Mouse (Mus musculus) cerebellum, adult 9-10 months (tissue): ENCODE measurements around the gene Plcb3.

Source experiments
- DNase-seq: peaks from one replicate; pipeline ENCODE4 v3.0.0; 2022

Plcb3 gene

GRCm38 (mm10) chr19:6975537-6976521 is at the start of gene Plcb3:
Gene Plcb3 (minus strand): TSS chr19:6976470.
- DNase-seq = peak; percentile 72

DNA sequence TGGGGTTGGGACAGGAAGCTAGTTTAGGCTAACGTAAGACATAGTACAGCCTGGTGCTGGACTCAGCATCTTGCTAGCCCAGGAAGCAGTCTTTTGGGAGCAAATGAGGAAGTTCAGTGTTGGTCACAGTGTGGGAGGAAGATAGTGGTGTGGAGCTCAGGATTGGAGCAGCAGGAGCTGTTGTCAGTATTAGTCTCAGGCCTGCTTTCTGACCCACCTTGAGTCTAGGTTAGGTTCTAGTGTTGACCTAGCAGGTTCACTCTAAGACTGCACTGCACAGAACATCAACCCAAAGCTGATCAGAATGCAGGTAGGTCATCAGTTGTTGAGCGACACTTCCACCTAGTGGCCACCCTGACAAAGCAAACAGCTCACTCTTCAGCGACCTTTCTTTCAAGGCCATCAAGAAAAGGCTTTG is 44.0 kb upstream of the Plcb3 start:
- DNase-seq = no peak

- DNase-seq = no peak
Observed at GRCm38 (mm10) chr19:7019191-7019590, 42.9 kb upstream of the Plcb3 start, which contains the start of gene Fermt3. Gene Fermt3 (minus strand): TSS chr19:7019469.

- DNase-seq = no peak
Observed at GRCm38 (mm10) chr19:7018546-7018945, 42.3 kb upstream of the Plcb3 start.

DNA sequence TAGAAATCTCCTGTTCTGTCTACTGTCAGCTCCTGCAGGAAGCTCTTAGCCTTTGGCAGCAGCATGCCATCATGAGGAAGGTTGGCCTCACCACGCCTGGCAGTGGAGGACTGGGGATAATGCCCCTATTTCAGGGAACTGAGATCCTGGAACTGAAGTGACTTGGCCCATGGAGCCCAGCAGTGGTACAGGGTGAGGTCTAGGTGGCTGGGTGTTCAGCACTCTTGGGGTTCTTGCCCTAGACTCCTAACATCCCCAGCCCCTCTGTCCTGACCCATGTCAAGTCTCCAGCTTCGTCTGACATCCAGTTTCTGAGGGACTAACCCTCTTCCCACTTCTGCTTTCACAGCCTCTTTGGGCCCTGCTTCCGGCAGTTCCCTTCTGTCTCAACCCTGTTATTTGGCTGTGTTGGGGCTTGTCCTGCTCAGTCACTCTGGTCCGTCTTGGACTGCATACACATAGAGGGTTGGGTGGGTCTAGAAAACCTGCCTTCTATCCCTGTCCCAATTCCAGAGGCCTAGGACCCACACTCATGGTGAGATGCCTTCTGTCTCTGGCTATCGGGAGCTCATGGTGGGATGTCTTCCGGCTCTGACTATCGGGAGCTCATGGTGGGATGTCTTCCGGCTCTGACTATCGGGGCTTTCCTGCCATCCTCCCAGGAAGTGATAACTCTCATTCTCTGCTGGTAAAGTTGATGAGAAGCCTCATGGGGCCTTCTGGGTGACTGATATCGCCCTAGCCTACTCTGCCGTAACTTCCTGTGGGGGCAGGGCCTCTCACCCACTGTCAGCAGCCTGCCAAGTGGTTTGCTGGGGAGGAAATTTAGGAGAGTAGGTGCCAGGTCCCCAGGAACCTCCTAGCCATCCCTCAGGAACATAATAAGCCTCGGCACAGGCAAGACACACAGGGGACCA is 41.5 kb upstream of the Plcb3 start:
- DNase-seq = no peak

GRCm38 (mm10) chr19:7014481-7015135 is 38.3 kb upstream of the Plcb3 start:
- DNase-seq = no peak

DNA sequence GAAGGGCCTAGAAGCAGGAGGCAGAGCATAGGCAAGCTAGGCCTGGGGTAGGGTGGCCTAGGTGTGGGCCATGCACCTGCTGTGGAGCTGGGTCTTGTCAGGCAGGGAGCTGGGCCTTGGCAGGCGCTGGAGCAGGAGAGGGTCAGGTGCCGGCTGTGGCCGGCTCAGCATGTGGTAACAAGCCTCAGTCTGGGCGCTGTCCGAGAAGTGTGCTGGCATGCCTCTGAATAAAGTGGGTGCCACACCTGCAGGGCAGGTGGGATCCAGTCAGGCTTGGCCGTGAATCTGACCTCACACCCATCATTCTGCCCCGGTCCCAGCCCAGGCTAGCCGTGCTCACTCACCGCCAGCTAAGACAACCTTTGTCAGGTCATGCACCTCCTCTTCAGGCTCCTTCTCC is 37.7 kb upstream of the Plcb3 start:
- no peak for DNase-seq

DNA sequence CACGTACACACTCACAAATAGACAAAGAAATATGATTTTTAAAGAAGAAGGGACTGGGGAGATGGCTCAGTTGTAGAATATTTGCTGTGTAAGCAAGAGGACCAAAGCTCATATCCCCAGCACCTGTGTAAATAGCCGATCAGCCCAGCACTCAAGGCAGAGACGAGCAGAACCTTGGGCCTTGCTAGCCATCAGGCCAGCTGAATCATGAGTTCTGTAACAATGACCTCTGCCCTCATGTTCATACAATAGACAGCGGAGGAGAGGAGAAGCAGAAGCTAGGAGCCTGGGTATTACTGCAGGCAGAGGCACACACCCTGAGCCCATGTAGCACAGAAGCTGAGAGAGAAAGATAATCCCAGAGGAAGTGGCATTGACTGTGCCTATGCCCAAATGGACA is 36.2 kb upstream of the Plcb3 start:
- DNase-seq = no peak

GRCm38 (mm10) chr19:7006892-7007593 is 30.8 kb upstream of the Plcb3 start:
- DNase-seq = no peak

DNA sequence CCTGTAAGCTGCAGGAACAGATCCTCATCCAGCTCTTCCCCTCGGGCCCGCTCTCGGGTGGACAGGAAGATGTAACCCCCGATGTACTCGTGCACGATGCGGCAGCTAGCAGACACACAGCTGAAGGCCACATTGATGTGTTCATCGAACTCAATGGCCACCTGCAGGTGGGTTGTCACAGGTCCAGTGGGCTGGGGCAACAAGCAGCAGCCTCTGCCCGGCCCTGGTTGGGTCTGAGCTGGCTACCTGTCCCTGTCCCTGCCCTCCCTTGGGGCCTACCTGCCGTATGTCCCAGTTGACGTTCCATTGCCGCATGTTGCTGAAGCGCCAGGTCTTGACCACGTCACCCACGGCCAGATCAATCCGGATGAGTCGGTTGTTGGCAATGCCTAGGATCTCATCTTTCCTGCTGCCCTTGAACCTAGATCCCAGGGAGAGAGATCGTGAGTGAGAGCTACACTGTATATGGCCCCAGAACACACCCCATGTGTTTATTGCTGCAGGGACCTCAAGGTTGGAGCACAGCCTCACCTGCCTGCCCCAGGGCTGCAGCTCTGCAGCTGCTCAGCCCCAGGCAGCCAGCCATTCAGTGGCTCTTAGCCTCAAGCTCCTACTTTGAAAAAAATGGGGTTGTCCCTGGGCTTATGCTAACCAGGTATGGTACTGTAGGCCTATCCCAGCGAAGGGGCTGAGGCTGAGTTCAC is 23.2 kb upstream of the Plcb3 start:
- DNase-seq = peak; percentile 36

GRCm38 (mm10) chr19:6997721-6998290 is 21.5 kb upstream of the Plcb3 start:
- peak; percentile 48 for DNase-seq

GRCm38 (mm10) chr19:6996006-6996405 is 19.7 kb upstream of the Plcb3 start, which contains the start of the genes Nudt22 and Trpt1:
Gene Nudt22 (minus strand): TSS chr19:6996117.
Gene Trpt1 (plus strand): TSS chr19:6996131.
- peak; percentile 91 for DNase-seq

GRCm38 (mm10) chr19:6995255-6995991 is 19.2 kb upstream of the Plcb3 start:
- DNase-seq = peak; percentile 75

DNA sequence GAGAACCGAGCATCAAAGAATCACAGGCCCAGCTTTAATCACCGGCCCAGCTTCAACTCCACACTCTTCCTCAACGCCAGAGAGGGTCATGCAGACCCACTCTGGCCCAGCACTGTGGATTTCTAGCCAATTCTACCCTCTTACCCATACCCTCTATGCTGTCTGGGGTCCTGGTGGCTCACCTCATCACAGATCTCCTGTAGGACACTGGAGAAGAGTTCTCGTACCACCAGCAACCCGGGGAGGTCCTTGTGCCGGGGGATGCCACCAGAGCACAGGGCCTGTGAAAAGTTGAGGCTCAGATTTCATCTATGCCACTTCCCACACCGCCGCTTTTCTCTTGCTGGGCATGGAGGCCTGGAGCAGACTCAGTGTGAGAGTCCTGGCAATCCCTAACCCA is 18.2 kb upstream of the Plcb3 start:
- DNase-seq = peak; percentile 44

DNA sequence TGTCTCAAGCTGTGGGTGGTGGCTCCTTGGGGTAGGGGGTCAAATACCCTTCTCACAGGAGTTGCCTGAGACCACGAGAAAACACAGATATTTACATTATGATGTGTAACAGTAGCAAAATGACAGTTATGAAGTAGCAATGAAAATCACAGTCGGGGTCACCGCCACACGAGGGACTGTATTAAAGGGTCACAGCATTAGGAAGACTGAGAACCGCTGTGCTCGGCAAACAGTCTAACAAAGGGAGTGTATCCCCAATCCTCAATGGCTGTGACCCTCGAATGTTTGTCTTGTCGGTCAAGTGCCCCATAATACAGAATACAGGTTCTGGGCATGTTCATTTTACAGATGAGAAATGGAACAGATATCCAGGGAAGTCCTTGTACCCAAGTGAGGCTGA is 17.7 kb upstream of the Plcb3 start:
- peak; percentile 52 for DNase-seq

GRCm38 (mm10) chr19:6993011-6993770 is 16.9 kb upstream of the Plcb3 start:
- DNase-seq = peak; percentile 48

DNA sequence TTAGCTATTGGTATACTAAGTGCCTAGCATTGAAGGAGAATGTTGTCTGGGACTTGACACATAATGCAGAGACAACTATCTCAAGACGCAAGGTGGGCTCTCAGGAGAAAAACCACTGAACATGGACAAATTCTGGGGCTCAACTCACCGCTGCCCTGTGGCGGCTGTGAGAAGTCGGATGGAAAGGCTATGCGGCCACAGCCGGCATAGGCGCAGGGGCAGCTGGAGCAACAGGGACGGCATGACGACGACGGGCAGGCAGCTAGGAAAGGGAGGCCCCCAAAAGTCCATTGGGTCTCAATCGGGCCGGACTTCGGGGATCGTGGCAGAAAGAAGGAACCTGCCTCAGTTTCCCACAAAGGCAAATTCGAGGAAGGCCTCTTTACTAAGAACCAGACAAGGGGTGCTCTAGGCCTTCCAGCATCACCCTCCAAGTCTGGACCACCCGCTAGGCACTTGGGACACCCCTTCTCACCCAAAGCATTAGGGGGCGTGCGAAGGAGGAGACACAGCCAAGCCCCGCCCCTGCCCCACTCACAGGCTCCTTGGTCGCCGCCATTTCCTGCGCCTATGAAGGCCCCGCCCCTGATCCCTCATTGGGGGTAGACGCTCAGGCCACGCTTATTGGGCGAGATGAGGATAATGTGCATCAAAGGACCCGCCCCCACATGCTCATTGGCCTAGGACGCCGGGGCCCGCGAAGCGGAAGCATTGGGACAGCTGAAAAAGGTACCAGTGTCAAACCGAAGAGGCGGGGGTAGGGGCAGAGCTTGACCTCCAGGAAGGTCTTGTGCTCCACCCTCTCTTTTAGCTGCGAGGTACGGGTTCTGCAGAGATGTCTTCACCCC is 16.0 kb upstream of the Plcb3 start, which contains the start of gene Dnajc4:
Gene Dnajc4, minus strand, starts transcription at position 562 of the 848 bp plus-strand sequence.
- DNase-seq = peak; percentile 98

DNA sequence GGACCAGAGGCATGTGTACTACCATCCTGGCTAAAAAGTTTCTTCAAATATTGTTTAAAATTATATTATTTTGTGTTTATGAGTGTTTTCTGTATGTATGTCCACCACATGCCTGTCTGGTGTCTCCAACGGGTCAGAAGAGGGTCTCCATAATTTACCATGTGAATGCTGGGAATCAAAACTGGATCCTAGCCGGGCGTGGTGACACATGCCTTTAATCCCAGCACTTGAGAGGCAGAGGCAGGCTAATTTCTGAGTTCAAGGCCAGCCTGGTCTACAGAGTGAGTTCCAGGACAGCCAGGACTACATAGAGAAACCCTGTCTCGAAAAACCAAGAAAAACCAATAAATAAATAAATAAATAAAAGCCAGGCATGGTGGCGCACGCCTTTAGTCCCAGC is 14.9 kb upstream of the Plcb3 start:
- DNase-seq = peak; percentile 57
